Mouse (Mus musculus): Measurements from ENCODE around the gene Shld2. TPM values are rescaled to one million over a fixed set of nuclear protein-coding genes. Genes with fewer than 3 reads are reported as not detected.
"Not testable (repeated sequence)": the region's sequence is repeated elsewhere in the genome, so short reads cannot be mapped to it uniquely, and the experiment has no call there.

Shld2 gene
- polyA plus RNA-seq, 1 experiment = 9.9 TPM

DNA sequence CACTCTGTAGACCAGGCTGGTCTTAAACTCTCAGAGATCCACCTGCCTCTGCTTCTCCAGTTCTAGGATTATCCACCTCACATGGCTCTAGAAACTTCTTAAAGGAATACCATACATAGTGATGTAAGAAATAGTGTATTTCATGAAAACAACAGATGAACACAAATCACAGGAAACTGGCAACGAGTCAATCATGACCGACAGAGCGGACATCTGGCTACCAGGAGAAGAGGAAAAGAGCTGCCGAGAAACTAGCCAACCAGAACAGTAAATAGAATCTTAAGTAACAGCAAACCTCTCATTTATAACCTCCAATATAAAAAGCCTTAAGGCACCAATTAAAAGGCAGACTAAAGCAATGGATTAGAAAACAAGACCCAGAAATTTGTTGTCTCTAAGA, 30.6 kb downstream of the Shld2 start:
- Histone ChIP-seq H3K4me3 (ENCODE audit: insufficient read depth, low read depth, low read length) (no peak overlapping the region), H3K27ac (replicated peaks; ENCODE audit: low read depth, low read length) (no peak overlapping the region), H3K4me1 (ENCODE audit: control insufficient read depth, insufficient read depth, insufficient read length, low read length) (no peaks in the 10 kb centered on the region)

DNA sequence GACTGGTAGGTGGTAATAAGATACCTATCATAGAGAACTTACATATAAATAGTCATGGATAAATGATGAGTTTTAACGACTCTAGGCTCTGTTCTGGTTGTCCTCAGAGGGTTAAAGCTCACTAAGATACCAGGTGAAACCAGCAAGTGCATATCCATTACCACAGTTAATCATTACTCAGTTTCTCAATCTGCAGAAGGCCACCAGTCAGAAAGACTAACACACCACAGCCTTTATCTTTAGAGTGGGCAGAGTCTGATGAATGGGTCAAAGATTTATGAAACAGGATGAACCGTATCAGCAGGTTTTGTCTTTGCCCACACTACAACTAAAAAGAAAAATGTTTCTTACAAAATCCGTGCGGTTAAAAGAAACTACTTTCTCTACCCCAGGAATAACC, 35.1 kb downstream of the Shld2 start:
- H3K27ac ChIP-seq (replicated peaks; ENCODE audit: low read depth, low read length) = no peak overlapping the region
- H3K4me3 ChIP-seq (ENCODE audit: insufficient read depth, low read depth, low read length) = no peak overlapping the region
- H3K4me1 ChIP-seq (ENCODE audit: control insufficient read depth, insufficient read depth, insufficient read length, low read length) = no peaks in the 10 kb centered on the region

DNA sequence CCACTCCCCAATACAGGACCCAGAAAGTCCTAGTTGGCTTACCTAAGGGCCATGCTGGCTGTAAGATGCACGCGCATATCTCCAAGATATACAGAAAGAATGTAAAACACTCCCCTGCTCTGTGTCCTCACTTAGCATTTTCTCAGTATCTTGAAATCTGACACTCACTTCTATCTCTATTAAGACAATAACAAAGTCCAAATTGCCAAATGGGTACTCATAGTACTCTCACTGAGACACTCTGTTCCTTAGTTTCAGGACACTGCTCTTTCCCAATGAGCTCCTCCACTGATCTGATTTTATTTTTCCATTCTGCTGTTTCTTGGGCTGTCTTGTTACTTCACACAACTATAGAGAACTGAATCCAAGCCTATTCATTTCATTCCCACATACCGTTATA, 36.2 kb downstream of the Shld2 start:
- Histone ChIP-seq H3K4me3 (ENCODE audit: insufficient read depth, low read depth, low read length) (no peak overlapping the region), H3K4me1 (ENCODE audit: control insufficient read depth, insufficient read depth, insufficient read length, low read length) (no peaks in the 10 kb centered on the region), H3K27ac (replicated peaks; ENCODE audit: low read depth, low read length) (no peak overlapping the region)

DNA sequence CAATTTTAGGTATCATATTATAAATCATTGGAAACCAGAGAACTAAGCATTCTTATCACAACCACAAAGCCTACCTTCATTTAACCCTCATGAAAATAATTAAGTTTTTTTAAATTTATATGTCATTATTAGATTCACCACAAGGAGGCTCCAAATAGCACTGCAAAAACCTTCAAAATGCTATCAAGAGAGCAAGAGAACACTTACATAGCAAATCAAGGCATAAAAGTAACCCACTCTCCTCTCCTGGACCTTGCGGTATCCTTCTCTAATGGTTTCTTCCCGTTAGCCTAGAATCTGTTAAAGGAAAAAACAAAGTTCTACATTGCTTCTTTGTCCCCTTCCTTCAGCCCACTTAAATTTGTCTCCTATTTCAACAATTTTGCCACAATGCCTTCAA, 37.0 kb downstream of the Shld2 start:
- Histone ChIP-seq H3K27ac (replicated peaks; ENCODE audit: low read depth, low read length) (no peak overlapping the region), H3K4me1 (ENCODE audit: control insufficient read depth, insufficient read depth, insufficient read length, low read length) (no peaks in the 10 kb centered on the region), H3K4me3 (ENCODE audit: insufficient read depth, low read depth, low read length) (no peak overlapping the region)

DNA sequence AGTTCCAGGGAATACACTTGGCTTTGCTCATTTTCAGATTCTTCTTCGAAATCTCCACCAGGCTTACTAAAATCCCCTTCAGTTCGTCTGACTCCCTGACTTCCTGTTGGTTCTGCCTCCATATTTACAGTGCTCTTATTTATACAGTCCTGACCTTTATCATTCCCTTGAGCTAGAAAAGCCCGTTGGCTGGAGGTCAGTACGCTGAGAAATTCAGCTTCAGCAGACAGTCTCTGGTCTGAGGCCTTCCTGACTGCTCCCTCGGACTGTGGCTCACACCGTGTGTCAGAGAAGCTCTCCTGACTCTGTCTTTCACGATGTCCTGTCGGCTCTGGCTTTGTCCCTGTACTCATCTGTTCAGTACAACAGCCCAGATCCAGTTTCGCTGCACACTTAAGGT, 42.2 kb downstream of the Shld2 start:
- H3K4me3 ChIP-seq (ENCODE audit: insufficient read depth, low read depth, low read length) = no peak overlapping the region
- no peaks in the 10 kb centered on the region for H3K4me1 ChIP-seq (ENCODE audit: control insufficient read depth, insufficient read depth, insufficient read length, low read length)
- no peak overlapping the region for H3K27ac ChIP-seq (replicated peaks; ENCODE audit: low read depth, low read length)

DNA sequence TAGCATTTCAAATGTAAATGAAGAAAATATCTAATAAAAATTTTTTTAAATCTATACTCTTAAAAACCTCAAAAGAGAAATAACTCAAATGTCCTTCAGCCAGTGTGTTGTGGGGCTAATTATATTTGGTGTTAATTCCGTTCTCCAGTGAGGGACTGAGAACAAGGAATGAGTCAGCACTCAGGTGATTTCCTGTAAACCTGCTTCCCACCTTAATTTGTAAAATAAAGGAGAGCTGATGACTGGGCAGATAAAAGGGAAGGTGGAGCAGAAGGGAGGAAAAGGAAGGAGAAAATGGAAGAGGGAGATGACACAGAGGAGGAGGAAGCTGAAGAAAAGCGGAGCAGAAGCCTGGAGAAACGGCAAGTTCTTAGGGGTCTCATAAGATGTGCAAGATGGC, 51.8 kb downstream of the Shld2 start:
- H3K4me1 ChIP-seq (ENCODE audit: control insufficient read depth, insufficient read depth, insufficient read length, low read length); H3K4me3 ChIP-seq (ENCODE audit: insufficient read depth, low read depth, low read length); H3K27ac ChIP-seq (replicated peaks; ENCODE audit: low read depth, low read length): not testable (repeated sequence)

DNA sequence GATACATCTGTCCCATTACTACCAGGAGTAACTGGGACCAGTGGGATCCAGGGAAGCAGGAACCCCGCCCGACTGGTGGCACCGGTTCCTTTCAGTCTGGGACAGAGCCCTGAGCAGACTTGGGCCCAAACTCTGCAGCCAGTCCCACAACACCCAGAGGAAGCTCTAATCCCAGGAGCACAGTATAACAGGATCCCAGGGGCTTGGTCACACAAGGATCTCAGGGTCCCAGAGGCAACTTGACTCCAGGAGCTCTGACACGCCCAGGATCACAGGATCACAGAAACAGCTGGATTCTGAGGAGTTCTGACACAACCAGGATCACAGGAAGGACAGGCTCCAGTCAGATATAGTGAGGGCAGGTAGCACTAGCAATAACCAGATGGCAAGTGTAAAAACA, 57.0 kb downstream of the Shld2 start:
- H3K4me3 ChIP-seq (ENCODE audit: insufficient read depth, low read depth, low read length) = no peak overlapping the region
- peaks cover 3% of the 10 kb centered on the region; the same call in 1 of the 2 replicates for H3K4me1 ChIP-seq (ENCODE audit: control insufficient read depth, insufficient read depth, insufficient read length, low read length)
- H3K27ac ChIP-seq (replicated peaks; ENCODE audit: low read depth, low read length) = peak overlapping the region; percentile 15; the same call in 1 of the 2 replicates

DNA sequence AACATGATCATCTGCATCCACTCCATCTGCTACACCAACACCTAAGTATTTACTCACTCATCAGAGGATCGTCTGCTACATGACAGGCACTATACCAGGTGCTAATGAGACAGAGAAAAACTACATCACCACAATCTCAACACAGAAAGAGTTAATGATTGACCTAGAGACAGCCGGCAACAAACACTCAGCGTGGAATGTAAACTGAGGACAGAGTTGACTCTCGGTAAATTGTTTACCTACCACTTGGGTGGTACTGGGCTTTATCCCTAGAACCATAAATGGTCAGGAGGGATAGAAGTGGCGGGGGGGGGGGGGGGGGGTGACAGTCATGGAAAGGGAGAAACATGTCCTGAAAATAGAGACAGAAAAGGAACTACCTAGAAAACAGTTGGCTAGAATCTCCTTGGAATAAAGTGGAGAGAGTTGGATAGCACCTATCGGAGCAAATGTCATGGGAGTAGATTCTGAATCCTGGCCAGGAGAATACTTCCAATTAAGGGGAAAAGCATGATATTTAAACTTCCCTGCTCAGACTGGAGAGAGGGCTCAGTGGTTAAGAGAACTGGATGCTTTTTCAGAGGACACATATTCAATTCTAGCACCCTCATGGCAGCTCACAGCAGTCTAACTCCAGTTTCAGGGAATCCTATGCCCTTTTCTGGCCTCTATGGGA, 57.7 kb downstream of the Shld2 start:
- H3K4me3 ChIP-seq (ENCODE audit: insufficient read depth, low read depth, low read length) = no peak overlapping the region
- peaks cover 3% of the 10 kb centered on the region; the same call in 1 of the 2 replicates for H3K4me1 ChIP-seq (ENCODE audit: control insufficient read depth, insufficient read depth, insufficient read length, low read length)
- H3K27ac ChIP-seq (replicated peaks; ENCODE audit: low read depth, low read length) = no peak overlapping the region

DNA sequence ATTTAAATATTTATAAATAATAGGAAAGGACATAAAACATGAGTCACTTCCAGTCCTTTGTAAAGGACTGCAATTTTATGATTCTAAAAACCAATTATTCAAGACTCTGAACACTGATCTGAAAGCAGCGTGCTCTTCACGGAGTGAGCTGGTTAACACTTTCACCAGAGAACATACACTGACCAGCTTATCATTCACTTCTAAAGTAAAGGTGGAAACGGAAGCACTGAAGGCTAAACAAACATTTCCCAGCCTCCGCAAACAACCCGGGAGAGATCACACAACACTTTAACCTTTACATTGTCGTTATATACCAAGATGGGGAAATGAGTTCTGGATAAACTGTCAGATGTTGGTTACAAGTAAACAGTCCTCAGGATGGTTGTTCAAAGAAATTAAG, 69.6 kb downstream of the Shld2 start:
- Histone ChIP-seq H3K27ac (replicated peaks; ENCODE audit: low read depth, low read length) (no peak overlapping the region), H3K4me1 (ENCODE audit: control insufficient read depth, insufficient read depth, insufficient read length, low read length) (no peaks in the 10 kb centered on the region), H3K4me3 (ENCODE audit: insufficient read depth, low read depth, low read length) (no peak overlapping the region)

DNA sequence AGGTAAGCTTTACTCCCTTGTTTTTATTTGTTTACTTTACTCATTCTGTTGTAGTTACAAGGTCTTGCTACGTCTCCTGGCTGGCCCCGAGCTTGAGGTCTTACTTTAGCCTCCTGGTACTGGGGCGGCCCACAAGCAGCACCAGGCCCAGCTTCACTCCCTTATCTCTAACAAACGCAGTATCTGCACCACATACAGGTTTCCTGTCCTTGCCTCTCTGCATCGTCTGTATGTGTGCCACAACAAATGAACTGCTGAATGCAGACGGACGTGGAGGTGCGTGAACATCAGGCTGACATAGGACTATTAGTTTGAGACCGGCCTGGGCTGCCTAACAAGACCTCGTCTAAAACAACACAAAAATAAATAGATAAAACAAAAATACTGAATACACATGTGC, 70.0 kb downstream of the Shld2 start:
- Histone ChIP-seq H3K4me3 (ENCODE audit: insufficient read depth, low read depth, low read length) (no peak overlapping the region), H3K27ac (replicated peaks; ENCODE audit: low read depth, low read length) (no peak overlapping the region), H3K4me1 (ENCODE audit: control insufficient read depth, insufficient read depth, insufficient read length, low read length) (no peaks in the 10 kb centered on the region)

DNA sequence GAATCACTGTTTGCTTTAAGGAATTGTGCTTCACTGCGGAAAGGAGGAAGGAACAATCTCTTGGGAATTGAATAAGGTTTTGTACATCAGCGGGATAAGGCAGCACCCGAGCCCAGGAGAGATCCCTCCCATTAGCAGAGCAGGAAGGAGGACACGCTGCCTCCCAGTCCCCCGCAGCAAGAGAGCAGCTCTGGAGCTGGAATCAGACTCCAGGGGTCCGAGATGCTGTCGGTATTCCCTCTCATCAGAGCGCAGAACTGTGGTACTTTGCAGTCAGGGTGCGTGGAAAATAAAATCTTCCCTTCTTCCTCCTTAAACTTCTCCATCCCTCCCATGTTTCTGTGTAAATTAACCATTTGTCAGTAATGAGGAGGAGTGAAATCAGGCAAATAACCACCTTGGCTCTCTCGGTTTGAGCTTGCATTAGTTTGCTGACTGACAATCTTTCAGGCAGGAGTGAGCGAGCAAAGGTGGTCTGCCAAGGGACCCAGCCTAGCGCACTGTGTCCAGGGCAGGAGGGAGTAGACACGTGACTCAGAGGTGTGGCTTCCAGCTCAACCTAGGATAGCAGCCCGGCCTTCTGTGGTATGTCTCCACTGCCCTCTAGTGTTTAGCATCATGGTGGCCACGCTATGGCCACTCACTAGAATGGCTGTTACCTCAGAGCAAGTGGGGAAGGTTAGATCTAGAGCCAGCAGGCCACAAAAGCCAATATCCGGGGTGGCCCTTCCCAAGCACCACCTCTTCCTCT, 75.5 kb downstream of the Shld2 start:
- Histone ChIP-seq H3K4me1 (ENCODE audit: control insufficient read depth, insufficient read depth, insufficient read length, low read length) (no peaks in the 10 kb centered on the region), H3K4me3 (ENCODE audit: insufficient read depth, low read depth, low read length) (peak overlapping the region; percentile 19; the same call in 1 of the 2 replicates), H3K27ac (replicated peaks; ENCODE audit: low read depth, low read length) (no peak overlapping the region)

DNA sequence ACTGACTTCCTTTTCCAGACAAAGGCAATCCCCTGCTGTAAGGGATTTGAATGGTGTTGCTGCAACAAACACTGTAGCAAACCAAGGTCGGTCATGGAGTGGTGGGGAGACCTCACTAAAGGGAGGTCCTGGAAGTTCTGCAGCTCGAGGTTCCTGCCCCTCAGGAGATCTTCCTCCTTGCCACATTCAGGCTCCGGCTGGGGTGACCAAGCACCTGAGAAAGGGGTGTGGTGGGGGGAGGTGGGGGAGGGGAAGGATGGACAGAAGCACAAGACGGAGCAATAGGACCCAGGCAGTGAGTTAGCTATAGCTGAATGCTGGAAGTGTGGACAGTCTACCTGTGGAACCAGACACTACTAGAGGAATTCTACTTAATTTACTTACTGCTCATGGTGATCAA, 76.4 kb downstream of the Shld2 start:
- H3K4me3 ChIP-seq (ENCODE audit: insufficient read depth, low read depth, low read length) = no peak overlapping the region
- no peak overlapping the region for H3K27ac ChIP-seq (replicated peaks; ENCODE audit: low read depth, low read length)

DNA sequence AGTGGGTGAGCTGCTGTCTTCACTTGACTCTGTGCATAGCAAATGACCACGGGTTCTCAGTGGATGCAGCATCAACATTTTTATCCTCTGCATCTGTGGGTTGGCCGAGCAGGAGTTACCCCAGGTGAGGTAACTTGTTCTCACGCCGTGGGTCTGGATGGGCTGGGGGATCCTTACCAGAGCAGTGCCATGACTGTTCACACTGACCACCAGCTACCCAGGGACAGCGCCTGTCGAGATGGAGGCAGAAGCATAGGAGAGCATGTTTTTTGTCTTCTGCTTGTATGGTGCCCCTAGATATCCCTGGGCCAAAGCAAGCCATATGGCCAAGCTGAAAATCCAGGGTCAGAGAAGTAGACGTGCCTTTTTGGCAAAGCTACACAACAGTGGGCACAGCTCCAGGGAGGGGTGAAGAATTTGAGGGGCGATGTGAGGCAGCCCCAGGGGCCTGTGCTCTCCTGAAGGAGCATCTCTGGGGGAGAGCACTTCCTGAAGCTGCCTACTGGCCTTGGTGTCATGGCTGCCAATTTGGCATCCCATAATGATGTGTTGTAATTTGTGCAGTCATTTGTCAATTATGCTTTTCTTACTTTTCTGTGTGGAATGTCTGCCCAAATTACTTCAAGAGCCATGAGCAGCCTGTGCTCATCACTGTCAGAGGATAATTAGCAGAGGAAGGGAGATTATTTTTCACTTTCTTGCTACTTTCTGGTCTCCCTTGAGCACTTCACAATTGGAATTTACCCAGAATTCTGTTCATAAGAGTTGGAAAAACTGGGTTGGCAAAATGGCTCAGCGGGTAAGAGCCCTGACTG, 77.2 kb downstream of the Shld2 start:
- Histone ChIP-seq H3K4me3 (ENCODE audit: insufficient read depth, low read depth, low read length) (no peak overlapping the region), H3K27ac (replicated peaks; ENCODE audit: low read depth, low read length) (no peak overlapping the region), H3K4me1 (ENCODE audit: control insufficient read depth, insufficient read depth, insufficient read length, low read length) (no peaks in the 10 kb centered on the region)

More for the DNA sequence above, 76.4 kb downstream of the Shld2 start:
- no peaks in the 10 kb centered on the region for H3K4me1 ChIP-seq (ENCODE audit: control insufficient read depth, insufficient read depth, insufficient read length, low read length)

DNA sequence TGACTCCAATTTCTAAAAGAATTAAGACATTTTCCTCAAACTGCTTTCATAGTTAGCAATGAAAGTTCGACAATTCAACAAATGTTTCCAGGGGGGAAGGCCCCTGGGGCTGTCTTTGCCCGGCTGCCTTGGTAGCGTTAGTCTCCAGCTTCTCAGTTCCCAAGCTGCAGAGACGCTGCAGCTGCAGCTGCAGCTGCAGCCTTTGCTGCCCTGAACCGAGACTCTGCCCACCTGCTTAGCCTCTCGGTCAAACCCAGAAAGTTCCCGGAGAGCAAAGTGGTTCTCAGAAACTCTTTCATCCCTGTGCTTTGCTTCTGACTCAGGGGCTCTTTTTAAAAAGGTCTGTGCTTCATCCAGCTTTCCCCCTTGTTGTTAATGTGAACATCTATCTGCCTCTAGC, 78.0 kb downstream of the Shld2 start:
- Histone ChIP-seq H3K4me1 (ENCODE audit: control insufficient read depth, insufficient read depth, insufficient read length, low read length) (no peaks in the 10 kb centered on the region), H3K27ac (replicated peaks; ENCODE audit: low read depth, low read length) (no peak overlapping the region), H3K4me3 (ENCODE audit: insufficient read depth, low read depth, low read length) (no peak overlapping the region)

DNA sequence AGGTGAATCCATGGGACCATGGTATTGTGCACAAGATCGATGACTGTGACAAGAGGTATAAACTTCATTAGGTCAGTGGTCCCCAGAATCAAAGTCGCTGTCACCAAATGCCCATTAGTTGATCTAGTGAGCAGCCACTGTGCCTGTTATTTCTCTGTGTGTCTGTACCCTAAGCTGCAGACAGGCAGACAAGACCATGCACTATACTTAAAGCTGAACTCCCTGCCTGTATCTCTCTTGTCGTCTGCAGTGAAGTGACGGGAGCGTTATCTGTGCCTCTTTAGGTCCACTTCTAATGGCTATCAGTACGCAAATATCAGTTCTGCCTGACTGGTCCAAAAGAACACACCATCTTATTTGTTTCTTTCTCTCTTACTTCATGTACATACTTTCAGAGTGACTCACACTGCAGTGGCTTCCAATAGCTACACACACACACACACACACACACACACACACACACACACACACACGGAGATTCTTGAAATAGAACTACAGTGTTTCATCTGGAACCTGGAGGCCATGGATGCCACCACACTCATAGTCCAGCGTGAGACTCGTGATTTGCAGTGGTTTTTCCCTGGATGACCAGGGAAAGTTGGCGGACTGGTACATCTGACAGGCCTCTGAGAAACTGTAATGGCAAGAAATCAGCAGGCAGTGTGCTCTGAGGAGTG, 81.3 kb downstream of the Shld2 start:
- H3K4me1 ChIP-seq (ENCODE audit: control insufficient read depth, insufficient read depth, insufficient read length, low read length) = no peaks in the 10 kb centered on the region
- H3K4me3 ChIP-seq (ENCODE audit: insufficient read depth, low read depth, low read length) = no peak overlapping the region
- no peak overlapping the region for H3K27ac ChIP-seq (replicated peaks; ENCODE audit: low read depth, low read length)
